Mouse (Mus musculus): ENCODE measurements around the gene Olfr805.

The Olfr805 gene

GRCm38 (mm10) chr10:129729275-129729674, at the start of gene Olfr805:
Gene Olfr805 (minus strand): TSS chr10:129729375.
- DNase-seq (ENCODE audit: low spot score): no peak

DNA sequence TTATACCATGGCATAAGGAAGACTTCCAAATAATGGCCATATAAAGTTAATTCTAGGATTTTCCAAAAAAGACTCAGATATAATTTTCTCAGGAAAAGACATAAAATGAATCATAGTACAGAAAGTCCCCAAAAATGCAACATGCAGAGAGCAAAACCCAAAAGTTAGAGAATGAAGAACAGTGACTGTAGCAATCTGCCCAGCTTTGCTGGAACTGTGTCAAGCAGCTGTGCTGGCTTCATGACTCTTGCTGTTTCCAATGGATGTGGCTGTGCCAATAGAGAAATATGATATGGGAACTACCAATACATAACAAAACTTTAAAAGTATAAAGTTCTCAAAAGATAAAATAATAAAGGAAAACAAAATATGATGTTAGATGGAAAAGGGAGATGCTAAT, 48.9 kb upstream of the Olfr805 start:
- no peak for DNase-seq (ENCODE audit: low spot score)

- no peak for DNase-seq (ENCODE audit: low spot score)
Observed at GRCm38 (mm10) chr10:129774338-129774737, 45.2 kb upstream of the Olfr805 start, which contains the start of gene Olfr809. Gene Olfr809 (plus strand): TSS chr10:129774638.

GRCm38 (mm10) chr10:129765182-129765581, 36.0 kb upstream of the Olfr805 start, which contains the start of gene Olfr808:
Gene Olfr808 (plus strand): TSS chr10:129765482.
- no peak for DNase-seq (ENCODE audit: low spot score)

DNA sequence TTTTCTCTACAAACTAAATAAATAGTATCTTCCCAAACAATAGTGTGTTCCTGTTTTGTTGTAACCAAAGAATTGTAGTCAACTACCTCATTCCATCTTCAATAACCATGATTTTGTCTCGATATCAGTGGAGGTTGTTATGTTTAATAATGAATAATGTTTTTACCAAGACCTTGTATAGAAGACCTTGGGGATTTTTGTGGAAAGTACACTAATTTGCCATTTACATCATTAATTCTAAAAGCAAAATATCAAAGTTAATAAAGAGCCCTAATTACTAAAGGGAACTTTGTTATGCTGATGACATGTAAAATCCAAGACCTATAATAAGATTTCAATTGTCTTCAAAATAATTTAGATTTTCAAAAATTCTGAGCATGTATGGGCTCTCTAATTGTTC, 28.5 kb upstream of the Olfr805 start, which contains the start of gene Olfr807:
Gene Olfr807 (minus strand): TSS at position 101 of the 400 bp plus-strand sequence.
- no peak for DNase-seq (ENCODE audit: low spot score)

DNA sequence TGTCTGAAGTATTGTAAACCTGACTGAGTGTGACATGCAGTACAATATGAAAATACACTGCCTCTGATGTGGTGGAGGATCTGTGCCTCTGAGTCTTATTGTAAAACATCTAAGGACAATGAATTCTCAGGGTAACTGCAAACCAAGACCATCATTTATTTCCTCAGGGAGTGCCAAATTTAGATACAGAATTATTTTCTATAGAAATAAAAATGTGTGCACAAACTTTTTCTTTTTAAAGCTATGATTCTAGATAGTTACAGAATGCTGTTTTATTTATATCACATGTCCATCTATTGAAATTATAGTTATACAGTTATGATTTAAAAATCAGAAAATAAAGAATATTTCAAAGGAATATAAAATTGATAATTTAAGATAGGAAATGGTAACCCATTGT, 12.6 kb upstream of the Olfr805 start, which contains the start of gene Olfr806:
Gene Olfr806 (minus strand): TSS at position 101 of the 400 bp plus-strand sequence.
- DNase-seq (ENCODE audit: low spot score): no peak

DNA sequence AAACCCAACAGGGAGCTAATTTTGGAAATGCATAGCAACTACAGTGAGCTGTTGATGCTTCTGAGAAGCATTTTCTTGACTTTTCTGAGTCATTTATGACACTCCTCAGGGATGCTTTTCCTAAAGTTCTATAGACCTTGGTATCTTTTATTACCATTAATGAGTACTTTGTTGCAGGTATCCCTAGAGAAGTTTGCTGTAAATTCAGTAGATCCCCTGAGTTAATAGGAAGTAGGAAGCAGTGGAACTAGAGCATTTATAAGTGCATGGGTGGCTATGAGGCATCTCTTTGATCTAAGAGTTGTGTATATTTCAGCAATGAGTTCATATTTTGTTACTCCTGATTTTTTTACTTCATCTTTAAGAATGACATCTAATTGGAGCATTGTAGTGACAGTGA, 26.3 kb downstream of the Olfr805 start, which contains the start of gene Olfr804:
Gene Olfr804 (plus strand): TSS at position 301 of the 400 bp plus-strand sequence.
- no peak for DNase-seq (ENCODE audit: low spot score)

- DNase-seq (ENCODE audit: low spot score): no peak
Observed at GRCm38 (mm10) chr10:129694186-129694585, 35.0 kb downstream of the Olfr805 start, which contains the start of gene Olfr803. Gene Olfr803 (minus strand): TSS chr10:129694286.

DNA sequence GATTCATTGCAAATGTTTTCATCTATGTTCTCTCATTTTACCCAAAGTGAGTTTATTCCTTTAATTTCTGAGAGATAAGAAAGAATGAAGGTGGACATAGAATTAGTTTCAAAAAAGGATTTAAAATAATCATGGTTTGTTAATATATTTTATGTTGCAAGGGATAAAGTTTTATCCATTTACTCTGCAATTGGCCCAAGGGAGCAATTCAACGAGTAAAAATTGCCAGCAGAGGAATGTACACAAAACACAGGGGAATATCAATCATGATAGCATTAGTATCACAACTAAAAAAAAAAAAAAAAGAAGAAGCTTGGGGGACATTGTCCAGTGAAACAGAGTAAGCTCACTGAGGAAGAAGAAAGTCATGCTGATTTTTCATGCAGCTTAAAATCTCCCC, 41.1 kb downstream of the Olfr805 start, which contains the start of gene Olfr802:
Gene Olfr802 (minus strand): TSS at position 101 of the 400 bp plus-strand sequence.
- no peak for DNase-seq (ENCODE audit: low spot score)

GRCm38 (mm10) chr10:129673765-129674164, 55.4 kb downstream of the Olfr805 start, which contains the start of gene Olfr801:
Gene Olfr801 (minus strand): TSS chr10:129673865.
- DNase-seq (ENCODE audit: low spot score): no peak
